Mouse (Mus musculus): ENCODE measurements around the gene 1700086D15Rik.

1700086D15Rik gene

GRCm38 (mm10) chr11:65128666-65129065 lies 31.0 kb downstream of the 1700086D15Rik start:
- H3K27me3 ChIP-seq (ENCODE audit: insufficient read depth, low read length) = no peaks in the 10 kb centered on the region
- H3K4me3 ChIP-seq (replicated peaks; ENCODE audit: low read length) = no peak overlapping the region
- H3K9me3 ChIP-seq (ENCODE audit: low read length) = no peaks in the 10 kb centered on the region
- TF ChIP-seq POU5F1 (IDR thresholded peaks at IDR 0.05; ENCODE audit: borderline replicate concordance, low read length) (no peak), CTCF (conservative IDR thresholded peaks at IDR 0.05; ENCODE audit: low read length) (no peak), NANOG (IDR thresholded peaks at IDR 0.05; ENCODE audit: borderline replicate concordance, low read length) (no peak)
- peaks cover 56% of the 10 kb centered on the region for H3K4me1 ChIP-seq (replicated peaks; ENCODE audit: low read depth, low read length)
- H3K36me3 ChIP-seq (ENCODE audit: insufficient read depth, low read length) = no peaks in the 10 kb centered on the region

- Histone ChIP-seq H3K4me1 (replicated peaks; ENCODE audit: low read depth, low read length) (peaks cover 48% of the 10 kb centered on the region), H3K27me3 (ENCODE audit: insufficient read depth, low read length) (no peaks in the 10 kb centered on the region), H3K36me3 (ENCODE audit: insufficient read depth, low read length) (no peaks in the 10 kb centered on the region), H3K4me3 (replicated peaks; ENCODE audit: low read length) (peak overlapping the region; percentile 39), H3K9me3 (ENCODE audit: low read length) (no peaks in the 10 kb centered on the region)
- TF ChIP-seq NANOG (IDR thresholded peaks at IDR 0.05; ENCODE audit: borderline replicate concordance, low read length) (no peak), POU5F1 (IDR thresholded peaks at IDR 0.05; ENCODE audit: borderline replicate concordance, low read length) (no peak), CTCF (conservative IDR thresholded peaks at IDR 0.05; ENCODE audit: low read length) (no peak)
Observed at GRCm38 (mm10) chr11:65126566-65126965, 33.1 kb downstream of the 1700086D15Rik start.

- peaks cover 45% of the 10 kb centered on the region for H3K4me1 ChIP-seq (replicated peaks; ENCODE audit: low read depth, low read length)
- TF ChIP-seq CTCF (conservative IDR thresholded peaks at IDR 0.05; ENCODE audit: low read length) (no peak), POU5F1 (IDR thresholded peaks at IDR 0.05; ENCODE audit: borderline replicate concordance, low read length) (no peak), NANOG (IDR thresholded peaks at IDR 0.05; ENCODE audit: borderline replicate concordance, low read length) (no peak)
- no peaks in the 10 kb centered on the region for H3K27me3 ChIP-seq (ENCODE audit: insufficient read depth, low read length)
- H3K36me3 ChIP-seq (ENCODE audit: insufficient read depth, low read length) = 0 out of 2 replicates have a peak, but pooled peaks cover 4% of the 10 kb centered on the region
- peak overlapping the region; percentile 35; the same call in 1 of the 2 replicates for H3K4me3 ChIP-seq (replicated peaks; ENCODE audit: low read length)
- no peaks in the 10 kb centered on the region for H3K9me3 ChIP-seq (ENCODE audit: low read length)
Observed at GRCm38 (mm10) chr11:65124913-65125418, 34.7 kb downstream of the 1700086D15Rik start.

GRCm38 (mm10) chr11:65120276-65120675 lies 39.4 kb downstream of the 1700086D15Rik start:
- no peaks in the 10 kb centered on the region for H3K27me3 ChIP-seq (ENCODE audit: insufficient read depth, low read length)
- no peaks in the 10 kb centered on the region for H3K9me3 ChIP-seq (ENCODE audit: low read length)
- no peak overlapping the region for H3K4me3 ChIP-seq (replicated peaks; ENCODE audit: low read length)
- TF ChIP-seq POU5F1 (IDR thresholded peaks at IDR 0.05; ENCODE audit: borderline replicate concordance, low read length) (no peak), CTCF (conservative IDR thresholded peaks at IDR 0.05; ENCODE audit: low read length) (no peak), NANOG (IDR thresholded peaks at IDR 0.05; ENCODE audit: borderline replicate concordance, low read length) (no peak)
- H3K4me1 ChIP-seq (replicated peaks; ENCODE audit: low read depth, low read length) = peaks cover 19% of the 10 kb centered on the region
- peaks cover 4% of the 10 kb centered on the region; the same call in 1 of the 2 replicates for H3K36me3 ChIP-seq (ENCODE audit: insufficient read depth, low read length)

GRCm38 (mm10) chr11:65115811-65116210 lies 43.9 kb downstream of the 1700086D15Rik start:
- no peaks in the 10 kb centered on the region for H3K27me3 ChIP-seq (ENCODE audit: insufficient read depth, low read length)
- peaks cover 45% of the 10 kb centered on the region for H3K4me1 ChIP-seq (replicated peaks; ENCODE audit: low read depth, low read length)
- H3K4me3 ChIP-seq (replicated peaks; ENCODE audit: low read length) = no peak overlapping the region
- no peak for TF ChIP-seq CTCF (conservative IDR thresholded peaks at IDR 0.05; ENCODE audit: low read length)
- no peak for TF ChIP-seq NANOG (IDR thresholded peaks at IDR 0.05; ENCODE audit: borderline replicate concordance, low read length)
- no peak for TF ChIP-seq POU5F1 (IDR thresholded peaks at IDR 0.05; ENCODE audit: borderline replicate concordance, low read length)
- no peaks in the 10 kb centered on the region for H3K9me3 ChIP-seq (ENCODE audit: low read length)
- no peaks in the 10 kb centered on the region; the same call in 1 of the 2 replicates for H3K36me3 ChIP-seq (ENCODE audit: insufficient read depth, low read length)

GRCm38 (mm10) chr11:65112086-65112485 lies 47.6 kb downstream of the 1700086D15Rik start:
- TF ChIP-seq NANOG (IDR thresholded peaks at IDR 0.05; ENCODE audit: borderline replicate concordance, low read length) = no peak
- TF ChIP-seq POU5F1 (IDR thresholded peaks at IDR 0.05; ENCODE audit: borderline replicate concordance, low read length) = no peak
- no peak for TF ChIP-seq CTCF (conservative IDR thresholded peaks at IDR 0.05; ENCODE audit: low read length)

GRCm38 (mm10) chr11:65111651-65112050 lies 48.0 kb downstream of the 1700086D15Rik start:
- H3K4me1 ChIP-seq (replicated peaks; ENCODE audit: low read depth, low read length) = peaks cover 79% of the 10 kb centered on the region
- peak overlapping the region; percentile 35; the same call in 1 of the 2 replicates for H3K4me3 ChIP-seq (replicated peaks; ENCODE audit: low read length)
- peaks cover 2% of the 10 kb centered on the region; the same call in 1 of the 2 replicates for H3K36me3 ChIP-seq (ENCODE audit: insufficient read depth, low read length)
- H3K9me3 ChIP-seq (ENCODE audit: low read length) = no peaks in the 10 kb centered on the region
- TF ChIP-seq NANOG (IDR thresholded peaks at IDR 0.05; ENCODE audit: borderline replicate concordance, low read length) = no peak
- no peak for TF ChIP-seq CTCF (conservative IDR thresholded peaks at IDR 0.05; ENCODE audit: low read length)
- TF ChIP-seq POU5F1 (IDR thresholded peaks at IDR 0.05; ENCODE audit: borderline replicate concordance, low read length) = no peak
- no peaks in the 10 kb centered on the region for H3K27me3 ChIP-seq (ENCODE audit: insufficient read depth, low read length)

More at GRCm38 (mm10) chr11:65112086-65112485, 47.6 kb downstream of the 1700086D15Rik start:
- no peaks in the 10 kb centered on the region for H3K27me3 ChIP-seq (ENCODE audit: insufficient read depth, low read length)
- peaks cover 75% of the 10 kb centered on the region for H3K4me1 ChIP-seq (replicated peaks; ENCODE audit: low read depth, low read length)
- H3K9me3 ChIP-seq (ENCODE audit: low read length) = no peaks in the 10 kb centered on the region
- H3K36me3 ChIP-seq (ENCODE audit: insufficient read depth, low read length) = no peaks in the 10 kb centered on the region; the same call in 1 of the 2 replicates
- H3K4me3 ChIP-seq (replicated peaks; ENCODE audit: low read length) = no peak overlapping the region

- Histone ChIP-seq H3K4me3 (replicated peaks; ENCODE audit: low read length) (peak overlapping the region; percentile 35), H3K36me3 (ENCODE audit: insufficient read depth, low read length) (peaks cover 10% of the 10 kb centered on the region; the same call in 1 of the 2 replicates), H3K27me3 (ENCODE audit: insufficient read depth, low read length) (no peaks in the 10 kb centered on the region), H3K9me3 (ENCODE audit: low read length) (no peaks in the 10 kb centered on the region), H3K4me1 (replicated peaks; ENCODE audit: low read depth, low read length) (peaks cover 84% of the 10 kb centered on the region)
- TF ChIP-seq CTCF (conservative IDR thresholded peaks at IDR 0.05; ENCODE audit: low read length) = no peak
- TF ChIP-seq NANOG (IDR thresholded peaks at IDR 0.05; ENCODE audit: borderline replicate concordance, low read length) = no peak
- no peak for TF ChIP-seq POU5F1 (IDR thresholded peaks at IDR 0.05; ENCODE audit: borderline replicate concordance, low read length)
Observed at GRCm38 (mm10) chr11:65110058-65110457, 49.6 kb downstream of the 1700086D15Rik start.

All from E14TG2a.4 (cell line).